Mouse (Mus musculus): Measurements from ENCODE around the gene Bnip3. TPM values are rescaled to one million over a fixed set of nuclear protein-coding genes. Genes with fewer than 3 reads are reported as not detected.

Gene Bnip3
- total and polyA plus RNA-seq, 3 experiments: 20.8 to 294 (median 102) TPM

DNA sequence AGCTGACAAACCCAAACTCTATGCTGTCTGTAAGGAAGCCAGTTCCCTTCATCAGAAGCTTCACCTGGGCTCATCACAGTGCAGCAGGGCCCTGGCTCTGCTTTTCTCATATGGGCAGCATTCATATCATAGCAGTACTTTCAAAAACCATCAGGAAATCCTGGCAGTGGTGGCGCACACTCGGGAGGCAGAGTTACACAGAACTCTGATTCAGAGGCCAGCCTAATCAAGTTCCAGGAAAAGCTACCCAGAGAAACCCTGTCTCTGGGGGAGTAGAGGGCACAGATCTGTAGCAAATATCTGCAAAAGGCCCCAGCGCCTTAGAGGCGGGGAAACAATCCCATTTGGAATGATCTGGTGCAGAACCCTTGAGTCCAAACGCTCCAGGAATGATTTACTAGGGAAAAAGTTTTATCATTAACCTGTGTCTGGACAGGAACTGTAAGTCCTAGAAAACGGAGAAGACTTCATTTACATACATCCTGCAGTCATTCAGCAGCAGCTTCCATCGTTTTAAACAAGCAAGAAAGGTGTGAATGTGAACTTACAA, 5.4 kb downstream of the Bnip3 start:
- H3K9ac ChIP-seq (ENCODE audit: insufficient read depth, low read depth): no peak overlapping the region

DNA sequence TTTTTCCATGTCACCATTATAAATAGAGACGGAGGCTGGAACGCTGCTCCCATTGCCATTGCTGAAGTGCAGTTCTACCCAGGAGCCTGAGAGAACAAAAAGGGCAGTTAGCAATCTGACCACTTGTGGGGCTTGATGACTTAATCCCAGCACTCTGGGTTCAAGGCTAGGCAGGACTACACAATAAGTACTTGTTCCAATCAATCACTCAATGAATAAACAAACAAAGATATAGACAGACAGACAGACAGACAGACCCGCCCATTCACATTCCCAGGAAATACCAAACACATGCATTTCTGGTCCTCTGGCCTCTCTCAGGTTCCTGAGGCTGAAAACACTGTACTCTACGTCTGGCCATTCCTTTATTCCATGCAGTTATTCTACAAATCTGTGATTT, 10.6 kb downstream of the Bnip3 start:
- Histone ChIP-seq H3K36me3 (replicated peaks in 1 of 2; ENCODE audit: control insufficient read depth in 1 of 2, insufficient read depth in 1 of 2, low read length in 1 of 2) (peaks cover 0 to 16% of the 10 kb centered on the region in 2 experiments), H3K9me3 (replicated peaks; ENCODE audit: low read length) (no peaks in the 10 kb centered on the region), H3K79me2 (replicated peaks; ENCODE audit: control insufficient read depth, extremely low read depth, insufficient read depth, poor library complexity, severe bottlenecking) (no peaks in the 10 kb centered on the region), H3K9ac (ENCODE audit: insufficient read depth, low read depth) (no peak overlapping the region), H3K27me3 (replicated peaks) (no peaks in the 10 kb centered on the region), H3K4me1 (ENCODE audit: control insufficient read depth in 1 of 2, insufficient read depth in 2 of 2) (no peaks in the 10 kb centered on the region), H3K4me2 (ENCODE audit: insufficient read depth, low read depth, poor library complexity, severe bottlenecking) (no peak overlapping the region), H3K27ac (ENCODE audit: insufficient read depth, low read depth) (no peak overlapping the region), H3K4me3 (replicated peaks in 1 of 3; ENCODE audit: low read depth in 2 of 3, low read length in 2 of 3, poor library complexity in 1 of 3) (no peak overlapping the region)
- TF ChIP-seq GABPA (IDR thresholded peaks at IDR 0.05; ENCODE audit: insufficient replicate concordance, low read depth, low read length): no peak
- TF ChIP-seq ZNF384 (IDR thresholded peaks at IDR 0.05; ENCODE audit: low read depth, low read length): no peak
- TF ChIP-seq NRF1 (IDR thresholded peaks at IDR 0.05; ENCODE audit: low read depth, low read length): no peak
- TF ChIP-seq BHLHE40 (IDR thresholded peaks at IDR 0.05; ENCODE audit: low read depth, low read length): no peak
- TF ChIP-seq PAX5 (IDR thresholded peaks at IDR 0.05; ENCODE audit: low read length): no peak
- TF ChIP-seq ETS1 (conservative IDR thresholded peaks at IDR 0.05; ENCODE audit: low read depth, low read length): no peak
- TF ChIP-seq KAT2A (IDR thresholded peaks at IDR 0.05; ENCODE audit: insufficient replicate concordance, low read length): no peak
- TF ChIP-seq USF1 (IDR thresholded peaks at IDR 0.05; ENCODE audit: low read depth, low read length): no peak
- no peak for TF ChIP-seq TCF12 (IDR thresholded peaks at IDR 0.05; ENCODE audit: low read depth, low read length)
- no peak for DNase-seq (ENCODE audit: extremely low read depth)
- dilution Hi-C loops (cut with MboI; ENCODE audit: extremely low pct_ligation_motif_present, extremely low pct_unique_long_range_greater_than_20kb, low sequenced_read_pairs) (no loop called here), in situ Hi-C loops (cut with MboI; ENCODE audit: low pct_ligation_motif_present, low pct_unique_long_range_greater_than_20kb, low sequenced_read_pairs) (no loop called here)

More for the DNA sequence above, 5.4 kb downstream of the Bnip3 start:
- Histone ChIP-seq H3K4me2 (ENCODE audit: insufficient read depth, low read depth, poor library complexity, severe bottlenecking) (no peak overlapping the region), H3K9me3 (replicated peaks; ENCODE audit: low read length) (no peaks in the 10 kb centered on the region), H3K4me3 (replicated peaks in 1 of 3; ENCODE audit: low read depth in 2 of 3, low read length in 2 of 3, poor library complexity in 1 of 3) (no peak overlapping the region), H3K27ac (ENCODE audit: insufficient read depth, low read depth) (no peak overlapping the region), H3K27me3 (replicated peaks) (no peaks in the 10 kb centered on the region), H3K79me2 (replicated peaks; ENCODE audit: control insufficient read depth, extremely low read depth, insufficient read depth, poor library complexity, severe bottlenecking) (no peaks in the 10 kb centered on the region), H3K4me1 (ENCODE audit: control insufficient read depth in 1 of 2, insufficient read depth in 2 of 2) (peaks cover 12 to 31% of the 10 kb centered on the region in 2 experiments), H3K36me3 (replicated peaks in 1 of 2; ENCODE audit: control insufficient read depth in 1 of 2, insufficient read depth in 1 of 2, low read length in 1 of 2) (no peaks in the 10 kb centered on the region)
- dilution Hi-C loops (cut with MboI; ENCODE audit: extremely low pct_ligation_motif_present, extremely low pct_unique_long_range_greater_than_20kb, low sequenced_read_pairs): no loop called here
- TF ChIP-seq USF2 (conservative IDR thresholded peaks at IDR 0.05; ENCODE audit: low read depth, low read length) (no peak), RAD21 (IDR thresholded peaks at IDR 0.05; ENCODE audit: low read depth, low read length) (no peak), JUND (conservative IDR thresholded peaks at IDR 0.05; ENCODE audit: low read depth, low read length) (no peak)
- DNase-seq (ENCODE audit: extremely low read depth): no peak
- in situ Hi-C loops (cut with MboI; ENCODE audit: low pct_ligation_motif_present, low pct_unique_long_range_greater_than_20kb, low sequenced_read_pairs): no loop called here

DNA sequence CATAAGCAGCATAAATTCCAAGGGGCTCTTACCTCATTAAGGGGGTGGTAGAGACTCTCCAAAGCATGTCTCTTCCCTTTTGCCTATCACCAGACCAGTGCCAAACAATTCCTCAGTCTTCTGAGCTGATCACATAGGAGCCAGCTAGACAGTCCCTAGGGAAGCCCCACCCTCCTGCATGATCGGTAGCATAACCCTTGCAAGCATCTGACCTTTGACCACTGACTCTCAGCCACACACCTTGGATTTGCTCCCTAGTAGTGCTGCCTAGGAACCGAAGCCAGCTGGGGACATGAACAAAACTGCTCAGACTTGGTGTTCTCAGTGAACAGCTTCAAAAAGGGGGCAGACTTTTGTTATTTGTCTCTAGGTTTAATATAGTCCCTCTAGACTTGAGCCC, 11.2 kb downstream of the Bnip3 start:
- TF ChIP-seq KAT2A (IDR thresholded peaks at IDR 0.05; ENCODE audit: insufficient replicate concordance, low read length): no peak
- TF ChIP-seq NRF1 (IDR thresholded peaks at IDR 0.05; ENCODE audit: low read depth, low read length): no peak
- no peak for TF ChIP-seq UBTF (IDR thresholded peaks at IDR 0.05; ENCODE audit: low read depth, low read length)
- TF ChIP-seq RAD21 (IDR thresholded peaks at IDR 0.05; ENCODE audit: low read depth, low read length): no peak
- no peak for TF ChIP-seq MEF2A (IDR thresholded peaks at IDR 0.05; ENCODE audit: borderline replicate concordance, low read depth, low read length)
- TF ChIP-seq E2F4 (IDR thresholded peaks at IDR 0.05; ENCODE audit: insufficient replicate concordance, low read depth, low read length): no peak
- no peak for TF ChIP-seq MAFK (IDR thresholded peaks at IDR 0.05; ENCODE audit: insufficient replicate concordance, low read length)
- TF ChIP-seq ETS1 (conservative IDR thresholded peaks at IDR 0.05; ENCODE audit: low read depth, low read length): no peak
- no peak for TF ChIP-seq EP300 (IDR thresholded peaks at IDR 0.05; ENCODE audit: low read length)
- no peak for TF ChIP-seq TCF12 (IDR thresholded peaks at IDR 0.05; ENCODE audit: low read depth, low read length)
- TF ChIP-seq ELF1 (IDR thresholded peaks at IDR 0.05; ENCODE audit: low read depth, low read length): no peak
- TF ChIP-seq HCFC1 (IDR thresholded peaks at IDR 0.05; ENCODE audit: low read depth, low read length): no peak
- no peak for TF ChIP-seq GABPA (IDR thresholded peaks at IDR 0.05; ENCODE audit: insufficient replicate concordance, low read depth, low read length)
- H3K36me3 ChIP-seq (replicated peaks in 1 of 2; ENCODE audit: control insufficient read depth in 1 of 2, insufficient read depth in 1 of 2, low read length in 1 of 2): peaks cover 2 to 21% of the 10 kb centered on the region in 2 experiments
- no peak overlapping the region for H3K4me3 ChIP-seq (replicated peaks in 1 of 3; ENCODE audit: low read depth in 2 of 3, low read length in 2 of 3, poor library complexity in 1 of 3)
- no peak overlapping the region for H3K9ac ChIP-seq (ENCODE audit: insufficient read depth, low read depth)
- no peaks in the 10 kb centered on the region for H3K9me3 ChIP-seq (replicated peaks; ENCODE audit: low read length)
- H3K27ac ChIP-seq (ENCODE audit: insufficient read depth, low read depth): no peak overlapping the region
- dilution Hi-C loops (cut with MboI; ENCODE audit: extremely low pct_ligation_motif_present, extremely low pct_unique_long_range_greater_than_20kb, low sequenced_read_pairs) (no loop called here), in situ Hi-C loops (cut with MboI; ENCODE audit: low pct_ligation_motif_present, low pct_unique_long_range_greater_than_20kb, low sequenced_read_pairs) (no loop called here)
- no peak overlapping the region for H3K4me2 ChIP-seq (ENCODE audit: insufficient read depth, low read depth, poor library complexity, severe bottlenecking)
- H3K27me3 ChIP-seq (replicated peaks): no peaks in the 10 kb centered on the region
- no peaks in the 10 kb centered on the region for H3K79me2 ChIP-seq (replicated peaks; ENCODE audit: control insufficient read depth, extremely low read depth, insufficient read depth, poor library complexity, severe bottlenecking)
- no peak for DNase-seq (ENCODE audit: extremely low read depth)
- no peaks in the 10 kb centered on the region for H3K4me1 ChIP-seq (ENCODE audit: control insufficient read depth in 1 of 2, insufficient read depth in 2 of 2)

Measured in CH12.LX (cell line).